Mouse (Mus musculus) heart, postnatal 0 days (tissue): ENCODE results near the gene Tead4.

Experiments
- CTCF ChIP-seq: IDR thresholded peaks from 2 replicates; pipeline ENCODE4 v1.5.1; 2016; ENCODE audit warnings: antibody characterized with exemption, control low read depth, low read depth
- EP300 ChIP-seq: IDR thresholded peaks from 2 replicates; pipeline ENCODE4 v1.6.1; 2016; ENCODE audit warnings: antibody characterized with exemption, low read depth

DNA sequence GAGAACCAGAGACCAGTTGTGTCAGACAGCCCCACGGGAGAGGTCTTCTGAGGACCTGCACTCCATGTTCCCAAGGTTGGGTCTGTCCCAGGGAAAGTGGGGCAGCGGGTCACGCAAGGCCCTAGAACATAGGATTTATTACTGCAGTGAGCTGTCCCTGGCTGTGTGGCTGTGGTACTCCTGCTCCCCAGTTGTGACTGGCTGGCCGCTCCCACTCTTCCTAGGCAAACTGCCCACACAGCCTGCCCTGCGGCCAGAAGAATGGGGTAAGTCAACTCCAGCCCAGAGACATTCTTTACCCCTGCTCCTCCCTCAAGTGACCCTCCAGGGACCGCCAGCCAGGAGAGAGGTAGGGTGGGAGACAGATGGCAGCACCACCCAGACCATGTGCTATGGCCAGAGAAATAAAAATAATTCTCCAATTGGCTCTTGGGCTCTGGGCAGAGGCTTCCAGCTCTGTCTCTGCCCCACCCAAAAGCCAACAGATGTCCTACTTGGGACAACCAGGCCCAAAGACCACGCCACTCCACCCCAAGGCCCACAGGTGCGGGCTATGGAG lies 25.0 kb downstream of the Tead4 start:
- TF ChIP-seq CTCF (no peak), EP300 (no peak)
